Mouse (Mus musculus): Measurements from ENCODE around the gene Fmr1nb. TPM values are rescaled to one million over a fixed set of nuclear protein-coding genes. Genes with fewer than 3 reads are reported as not detected.

Gene Fmr1nb
- 1 to 10 TPM in 1 of 2 experiments, not detected in 1; 1.6 TPM for polyA plus RNA-seq (2017; shearing (Covaris generic))

GRCm38 (mm10) chrX:68761606-68762005 is at the start of gene Fmr1nb:
TSS of gene Fmr1nb (plus strand) at chrX:68761839.

DNA sequence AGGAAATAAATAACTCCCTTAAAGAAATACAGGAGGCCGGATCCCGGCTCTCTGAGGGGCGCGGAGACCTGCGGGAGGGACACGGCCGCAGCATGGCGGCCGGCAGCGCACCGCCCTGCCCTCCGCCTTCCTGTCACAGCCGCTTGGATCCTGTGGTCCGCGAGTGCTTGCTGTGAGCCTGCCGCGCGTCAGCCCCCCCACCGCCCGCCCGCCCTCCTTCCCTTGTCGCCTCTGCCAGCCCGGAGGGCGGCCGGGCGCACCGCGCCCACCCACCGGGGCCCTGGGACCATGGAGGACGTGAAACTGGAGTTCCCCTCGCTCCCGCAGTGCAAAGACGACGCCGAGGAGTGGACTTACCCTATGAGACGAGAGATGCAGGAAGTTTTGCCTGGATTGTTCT is 59.4 kb downstream of the Fmr1nb start, which contains the start of gene Gm14698:
Gene Gm14698 (plus strand): TSS at position 35 of the 400 bp plus-strand sequence.

Other genes starting within 250 kb of the Fmr1nb start
- gene Fmr1, start 83.3 kb upstream of the Fmr1nb start, polyA plus RNA-seq (2017; shearing (Covaris generic)) = 10 to 100 TPM; 54.5 to 55.2 TPM
- not detected for gene Gm14698, start 59.3 kb downstream of the Fmr1nb start, polyA plus RNA-seq (2017; shearing (Covaris generic))
- not detected for gene Gm6812, start 131.2 kb downstream of the Fmr1nb start, polyA plus RNA-seq (2017; shearing (Covaris generic))